Mouse (Mus musculus) liver, adult 2 months (tissue): ENCODE measurements around the gene Prlr. TPM values are rescaled to one million over a fixed set of nuclear protein-coding genes. Genes with fewer than 3 reads are reported as not detected.

Experiments
- DNase-seq: peaks from one replicate; pipeline ENCODE4 v3.0.0-alpha.2; 2011; ENCODE audit warnings: low read depth, low spot score; ENCODE audit errors: extremely low read depth
- H3K27ac ChIP-seq: fragments of 200-500 bp; replicated peaks from 2 replicates; pipeline ENCODE4 v1.5.1; 2012; ENCODE audit warnings: low read depth, mild to moderate bottlenecking, control low read depth, inconsistent platforms, low read length; ENCODE audit not compliant: insufficient read depth
- H3K27me3 ChIP-seq: fragments of 200-500 bp; 2 replicates; pipeline ENCODE4 v1.6.1; 2012; ENCODE audit warnings: mild to moderate bottlenecking, moderate library complexity, low read length, inconsistent platforms; ENCODE audit not compliant: control insufficient read depth, insufficient read depth
- H3K36me3 ChIP-seq: fragments of 200-500 bp; 2 replicates; pipeline ENCODE4 v1.6.1; 2012; ENCODE audit warnings: low read length, inconsistent platforms; ENCODE audit not compliant: control insufficient read depth, insufficient read depth
- H3K4me1 ChIP-seq: fragments of 200-500 bp; 2 replicates; pipeline ENCODE4 v1.6.1; 2011; ENCODE audit warnings: low read length; ENCODE audit not compliant: control insufficient read depth, insufficient read depth
- H3K4me3 ChIP-seq: fragments of 200-500 bp; 2 replicates; pipeline ENCODE4 v1.5.1; 2011; ENCODE audit warnings: low read depth, mild to moderate bottlenecking, control low read depth, low read length, moderate library complexity; ENCODE audit not compliant: insufficient read depth
- H3K79me2 ChIP-seq: fragments of 200-500 bp; 2 replicates; pipeline ENCODE4 v1.6.1; 2012; ENCODE audit warnings: inconsistent platforms, mild to moderate bottlenecking, low read length, moderate library complexity; ENCODE audit not compliant: control insufficient read depth, insufficient read depth
- H3K9ac ChIP-seq: fragments of 200-500 bp; 2 replicates; pipeline ENCODE4 v1.6.1; 2012; ENCODE audit warnings: low read depth, mild to moderate bottlenecking, control low read depth, inconsistent platforms, low read length
- CTCF ChIP-seq: fragments of 200-500 bp; IDR thresholded peaks from 2 replicates; pipeline ENCODE4 v1.5.1; 2011; ENCODE audit warnings: low read depth, low read length, control low read depth
- POLR2A ChIP-seq: fragments of 200-500 bp; IDR thresholded peaks from 2 replicates; pipeline ENCODE4 v1.6.1; 2011; ENCODE audit warnings: low read length, control low read depth; ENCODE audit not compliant: insufficient read depth; ENCODE audit errors: extremely low read depth
- WGBS: fragments of 180-500 bp; shearing (Covaris S2); methylation state at CpG from one replicate; pipeline ENCODE4 v1.1.7; 2018; 5-methylcytosine and 5-hydroxymethylcytosine counted together
- polyA plus RNA-seq: library from polyadenylated mRNA; depleted of rRNA; stranded (reverse); fragments of >200 nt; gene quantifications from 2 replicates; pipeline ENCODE4 v1.2.3, GENCODE M21; 2012
- total RNA-seq: library from RNA; depleted of rRNA; stranded (reverse); fragments of >200 nt; gene quantifications from 2 replicates; pipeline ENCODE4 v1.2.3, GENCODE M21; 2014

The Prlr gene
- total and polyA plus RNA-seq, 2 experiments, result 107 to 123 TPM

DNA sequence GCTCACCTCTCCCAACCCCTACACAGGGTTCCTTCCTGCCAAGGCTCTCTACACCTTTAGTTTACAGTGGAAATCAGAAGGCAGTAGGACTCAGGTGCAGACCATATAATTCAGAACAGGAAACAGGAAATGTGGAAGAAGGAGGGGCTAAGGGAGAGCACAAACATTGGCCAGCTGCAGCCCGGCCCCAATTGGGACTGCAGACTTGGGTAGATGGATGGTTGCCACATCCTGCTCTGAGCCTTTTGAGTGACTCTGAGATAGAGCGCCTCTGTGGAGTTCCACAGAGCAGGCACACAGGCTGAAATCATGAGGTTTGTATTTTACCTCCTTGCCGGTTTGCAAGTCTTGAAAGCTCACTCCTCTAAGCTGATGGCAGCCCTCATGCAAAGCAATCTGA lies 59.8 kb downstream of the Prlr start:
- H3K9ac ChIP-seq, result no peak overlapping the region
- no peak for TF ChIP-seq POLR2A
- TF ChIP-seq CTCF, result no peak
- H3K4me3 ChIP-seq, result no peak overlapping the region
- H3K36me3 ChIP-seq, result no peaks in the 10 kb centered on the region
- peaks cover 9% of the 10 kb centered on the region; the same call in 1 of the 2 replicates for H3K79me2 ChIP-seq
- H3K27me3 ChIP-seq, result no peaks in the 10 kb centered on the region
- H3K4me1 ChIP-seq, result peaks cover 5% of the 10 kb centered on the region
- whole genome bisulfite sequencing, result 53% methylated on average over 3 of the region's 3 CpGs
- H3K27ac ChIP-seq, result no peak overlapping the region
- DNase-seq, result no peak

DNA sequence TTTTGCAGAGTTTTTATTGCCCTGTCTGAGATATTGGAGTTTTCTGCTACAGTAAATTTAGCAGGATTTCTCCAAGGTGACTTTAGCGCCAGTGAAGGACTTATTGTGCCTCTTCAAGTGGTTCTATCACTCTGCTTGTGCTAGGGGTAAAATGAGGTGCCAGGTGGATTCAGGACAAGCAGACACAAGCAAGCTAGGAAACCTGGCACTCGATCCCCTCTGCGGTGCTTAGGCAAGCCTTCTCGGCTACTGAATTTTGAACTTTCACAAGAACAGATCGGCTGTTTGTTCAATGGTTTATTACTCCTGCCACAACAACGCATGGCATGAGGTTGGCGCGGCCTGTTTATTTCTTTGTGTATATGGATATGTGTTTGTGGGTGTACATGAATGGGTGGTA lies 61.4 kb downstream of the Prlr start:
- H3K9ac ChIP-seq, result no peak overlapping the region
- TF ChIP-seq CTCF, result no peak
- TF ChIP-seq POLR2A, result no peak
- H3K27ac ChIP-seq, result no peak overlapping the region; the same call in 1 of the 2 replicates
- DNase-seq, result peak; percentile 88
- no peaks in the 10 kb centered on the region for H3K27me3 ChIP-seq
- peaks cover 9% of the 10 kb centered on the region; the same call in 1 of the 2 replicates for H3K79me2 ChIP-seq
- no peak overlapping the region for H3K4me3 ChIP-seq
- H3K4me1 ChIP-seq, result peaks cover 5% of the 10 kb centered on the region
- 24% methylated on average over 8 of the region's 8 CpGs for WGBS
- H3K36me3 ChIP-seq, result no peaks in the 10 kb centered on the region

DNA sequence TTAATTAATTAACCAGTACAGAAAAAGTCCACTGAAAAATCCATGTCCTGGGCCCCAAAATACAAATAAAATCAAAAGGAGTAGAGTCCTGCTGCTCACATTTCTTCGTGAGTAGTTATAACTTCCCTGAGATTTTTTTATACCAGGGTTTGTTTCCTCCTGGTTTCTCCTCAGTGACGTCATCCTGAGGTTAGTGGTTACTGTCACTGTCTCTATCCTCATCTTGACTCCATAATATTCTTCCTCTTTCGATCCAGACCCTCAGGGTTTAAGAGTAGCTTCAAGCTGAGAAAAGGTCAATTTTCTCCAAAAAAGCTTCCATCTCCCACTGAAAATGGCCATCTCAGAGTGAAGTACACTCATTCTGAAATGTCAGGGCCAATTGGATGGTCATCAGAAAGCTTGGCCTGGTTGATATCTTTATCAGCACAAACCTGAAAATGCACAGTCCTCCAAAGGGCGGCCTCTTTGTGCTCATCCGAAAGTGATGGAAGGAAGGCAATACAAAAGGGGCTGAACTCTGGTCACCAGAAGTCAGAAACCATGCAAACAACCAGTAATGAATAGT lies 63.3 kb downstream of the Prlr start:
- Histone ChIP-seq H3K9ac (no peak overlapping the region), H3K27ac (no peak overlapping the region), H3K36me3 (no peaks in the 10 kb centered on the region), H3K27me3 (no peaks in the 10 kb centered on the region), H3K4me1 (peaks cover 5% of the 10 kb centered on the region), H3K4me3 (no peak overlapping the region), H3K79me2 (peaks cover 5% of the 10 kb centered on the region; the same call in 1 of the 2 replicates)
- 81% methylated on average over 5 of the region's 5 CpGs for WGBS
- no peak for DNase-seq
- TF ChIP-seq POLR2A (no peak), CTCF (no peak)

DNA sequence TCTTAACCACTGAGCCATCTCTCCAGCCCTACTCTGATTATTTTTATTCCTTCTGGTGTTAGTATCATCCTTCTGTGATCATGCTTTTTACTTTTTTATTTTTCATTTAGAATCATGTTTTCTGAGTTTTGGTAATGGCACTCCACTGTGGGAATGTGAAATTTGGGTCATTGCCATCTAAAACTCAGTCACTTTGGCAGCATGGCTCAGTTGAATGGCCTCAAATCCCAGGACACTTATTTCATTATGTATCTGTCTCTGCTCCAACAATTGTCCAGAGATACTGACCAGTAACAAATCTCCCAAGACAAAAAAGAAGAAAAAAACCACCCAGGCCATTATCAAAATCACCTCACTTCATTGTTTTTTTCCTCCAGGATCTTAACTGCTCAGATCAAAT lies 65.2 kb downstream of the Prlr start:
- DNase-seq, result peak; percentile 70

DNA sequence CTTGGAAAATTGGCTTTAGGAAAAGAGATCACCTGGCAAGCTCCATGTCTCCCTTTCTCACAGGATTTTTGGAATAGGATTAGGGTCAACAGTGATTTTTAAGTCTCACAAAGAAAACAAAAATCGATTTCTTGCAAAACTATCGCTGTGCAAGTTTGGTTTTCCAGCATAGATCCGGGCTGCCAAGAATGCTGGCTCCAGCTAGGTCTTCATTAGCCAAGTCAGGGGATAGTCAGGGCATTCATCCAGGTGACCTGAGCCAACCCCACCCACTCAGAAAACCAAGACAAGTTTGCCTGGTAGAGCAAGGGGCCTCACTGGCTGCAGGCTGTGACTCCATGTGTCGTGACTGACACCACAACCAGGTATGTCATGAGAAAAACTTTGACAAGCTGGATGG lies 72.2 kb downstream of the Prlr start:
- Histone ChIP-seq H3K9ac (peak overlapping the region; percentile 17; the same call in 1 of the 2 replicates), H3K79me2 (peaks cover 10% of the 10 kb centered on the region; the same call in 1 of the 2 replicates), H3K4me3 (no peak overlapping the region), H3K4me1 (peaks cover 19% of the 10 kb centered on the region), H3K36me3 (no peaks in the 10 kb centered on the region), H3K27ac (peak overlapping the region; percentile 51), H3K27me3 (no peaks in the 10 kb centered on the region)
- WGBS, result 28% methylated on average over 4 of the region's 4 CpGs
- TF ChIP-seq CTCF, result no peak
- TF ChIP-seq POLR2A, result no peak
- DNase-seq, result peak; percentile 98

More for the DNA sequence above, 65.2 kb downstream of the Prlr start:
- H3K4me3 ChIP-seq, result no peak overlapping the region
- H3K9ac ChIP-seq, result no peak overlapping the region
- no peaks in the 10 kb centered on the region for H3K36me3 ChIP-seq
- peaks cover 5% of the 10 kb centered on the region for H3K4me1 ChIP-seq
- H3K27ac ChIP-seq, result no peak overlapping the region
- peaks cover 5% of the 10 kb centered on the region; the same call in 1 of the 2 replicates for H3K79me2 ChIP-seq
- H3K27me3 ChIP-seq, result no peaks in the 10 kb centered on the region
- TF ChIP-seq POLR2A (no peak), CTCF (no peak)

DNA sequence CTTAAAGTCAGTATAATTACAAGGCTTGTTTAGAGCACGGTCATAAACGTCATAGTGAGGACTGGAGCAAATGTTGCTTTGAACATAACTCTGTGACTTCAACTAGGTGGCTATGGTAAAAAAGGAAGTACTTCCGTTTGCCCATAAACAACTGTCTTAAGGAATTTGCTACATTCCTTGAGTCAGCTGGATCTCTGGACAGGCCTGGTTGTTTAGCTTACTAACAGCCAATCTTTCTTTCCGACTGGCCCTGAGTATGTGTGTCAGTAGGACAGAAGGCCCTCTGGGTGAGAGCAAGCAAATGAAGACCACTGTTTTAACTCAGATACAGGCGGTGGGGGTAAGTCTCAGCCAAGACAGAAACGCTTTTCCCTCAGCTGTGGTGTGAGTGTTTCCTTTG lies 73.7 kb downstream of the Prlr start:
- Histone ChIP-seq H3K9ac (no peak overlapping the region), H3K27me3 (no peaks in the 10 kb centered on the region), H3K79me2 (peaks cover 10% of the 10 kb centered on the region; the same call in 1 of the 2 replicates), H3K27ac (no peak overlapping the region; the same call in 1 of the 2 replicates), H3K4me3 (no peak overlapping the region), H3K36me3 (no peaks in the 10 kb centered on the region), H3K4me1 (peaks cover 19% of the 10 kb centered on the region)
- WGBS, result 35% methylated on average over 6 of the region's 6 CpGs
- no peak for DNase-seq
- TF ChIP-seq POLR2A (no peak), CTCF (no peak)
